Mouse (Mus musculus) kidney, adult 2 months (tissue): Measurements from ENCODE around the gene Pabpc1l. TPM values are rescaled to one million over a fixed set of nuclear protein-coding genes. Genes with fewer than 3 reads are reported as not detected.
A peak's percentile ranks its signal among the peaks of the same experiment; 100 is the strongest.

Experiments
- DNase-seq: peaks from one replicate; pipeline ENCODE4 v3.0.0; 2021
- H3K27ac ChIP-seq: fragments of 200-500 bp; 2 replicates; pipeline ENCODE4 v1.5.1; 2012; ENCODE audit warnings: low read depth, low read length, control low read depth, inconsistent platforms; ENCODE audit not compliant: insufficient read depth
- H3K27me3 ChIP-seq: fragments of 200-500 bp; replicated peaks from 2 replicates; pipeline ENCODE4 v1.6.1; 2012; ENCODE audit warnings: mild to moderate bottlenecking, moderate library complexity, low read length, inconsistent platforms; ENCODE audit not compliant: control insufficient read depth, insufficient read depth
- H3K36me3 ChIP-seq: fragments of 200-500 bp; 2 replicates; pipeline ENCODE4 v1.6.1; 2012; ENCODE audit warnings: mild to moderate bottlenecking, moderate library complexity, low read length, inconsistent platforms; ENCODE audit not compliant: control insufficient read depth, insufficient read depth
- H3K4me1 ChIP-seq: fragments of 200-500 bp; 2 replicates; pipeline ENCODE4 v1.6.1; 2011; ENCODE audit warnings: low read length; ENCODE audit not compliant: control insufficient read depth, insufficient read depth
- H3K4me3 ChIP-seq: fragments of 200-500 bp; 2 replicates; pipeline ENCODE4 v1.5.1; 2011; ENCODE audit warnings: mild to moderate bottlenecking, low read depth, low read length, control low read depth; ENCODE audit not compliant: insufficient read depth
- CTCF ChIP-seq: fragments of 200-500 bp; conservative IDR thresholded peaks from 2 replicates; pipeline ENCODE4 v1.5.1; 2011; ENCODE audit warnings: low read depth, mild to moderate bottlenecking, control low read depth, low read length, moderate library complexity, mixed read lengths; ENCODE audit not compliant: insufficient read depth, insufficient read length
- POLR2A ChIP-seq: fragments of 200-500 bp; IDR thresholded peaks from one replicate; pipeline ENCODE4 v1.6.1; 2011; ENCODE audit warnings: low read depth, low read length, control low read depth
- WGBS: fragments of 180-500 bp; shearing (Covaris S2); methylation state at CpG from one replicate; pipeline ENCODE4 v1.1.7; 2018; 5-methylcytosine and 5-hydroxymethylcytosine counted together
- polyA plus RNA-seq: library from polyadenylated mRNA; depleted of rRNA; stranded (reverse); fragments of >200 nt; gene quantifications from 2 replicates; pipeline ENCODE4 v1.2.3, GENCODE M21; 2012

Gene Pabpc1l
- polyA plus RNA-seq, 1 experiment: 3.7 TPM

GRCm38 (mm10) chr2:164073918-164074578 lies 48.8 kb downstream of the Pabpc1l start:
- Histone ChIP-seq H3K27ac (peak overlapping the region; percentile 50; the same call in 1 of the 2 replicates), H3K4me1 (no peaks in the 10 kb centered on the region; the same call in 1 of the 2 replicates), H3K4me3 (peak overlapping the region; percentile 99), H3K36me3 (no peaks in the 10 kb centered on the region), H3K27me3 (no peaks in the 10 kb centered on the region)
- under 1% methylated on average over 48 of the region's 48 CpGs for WGBS
- DNase-seq: peak; percentile 98
- TF ChIP-seq CTCF (peak; percentile 78), POLR2A (peak; percentile 88)

DNA sequence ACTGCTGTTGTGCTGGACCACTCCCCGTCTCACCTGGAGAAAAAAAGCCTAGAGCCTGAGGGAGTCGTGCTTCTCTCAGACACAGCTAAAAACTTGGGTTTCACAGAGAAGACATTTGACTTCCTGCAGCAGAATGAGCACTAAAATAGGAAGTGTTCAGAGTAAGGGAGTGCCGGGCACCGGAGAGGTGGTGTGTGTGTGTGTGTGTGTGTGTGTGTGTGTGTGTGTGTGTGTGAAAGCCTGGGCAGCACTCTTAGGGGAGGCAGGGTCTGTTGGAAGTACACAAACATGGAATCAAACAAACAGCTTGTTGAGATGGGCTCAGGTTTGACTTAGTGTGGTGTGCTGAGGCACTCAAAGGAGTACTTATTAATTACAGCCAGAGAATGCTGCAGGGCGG lies 49.8 kb downstream of the Pabpc1l start:
- TF ChIP-seq POLR2A: no peak
- no peak for TF ChIP-seq CTCF
- no peaks in the 10 kb centered on the region for H3K36me3 ChIP-seq
- H3K27me3 ChIP-seq: no peaks in the 10 kb centered on the region
- no peak overlapping the region for H3K27ac ChIP-seq
- DNase-seq: no peak
- 15% methylated on average over 5 of the region's 5 CpGs for WGBS
- H3K4me3 ChIP-seq: peak overlapping the region; percentile 20; the same call in 1 of the 2 replicates
- no peaks in the 10 kb centered on the region for H3K4me1 ChIP-seq

DNA sequence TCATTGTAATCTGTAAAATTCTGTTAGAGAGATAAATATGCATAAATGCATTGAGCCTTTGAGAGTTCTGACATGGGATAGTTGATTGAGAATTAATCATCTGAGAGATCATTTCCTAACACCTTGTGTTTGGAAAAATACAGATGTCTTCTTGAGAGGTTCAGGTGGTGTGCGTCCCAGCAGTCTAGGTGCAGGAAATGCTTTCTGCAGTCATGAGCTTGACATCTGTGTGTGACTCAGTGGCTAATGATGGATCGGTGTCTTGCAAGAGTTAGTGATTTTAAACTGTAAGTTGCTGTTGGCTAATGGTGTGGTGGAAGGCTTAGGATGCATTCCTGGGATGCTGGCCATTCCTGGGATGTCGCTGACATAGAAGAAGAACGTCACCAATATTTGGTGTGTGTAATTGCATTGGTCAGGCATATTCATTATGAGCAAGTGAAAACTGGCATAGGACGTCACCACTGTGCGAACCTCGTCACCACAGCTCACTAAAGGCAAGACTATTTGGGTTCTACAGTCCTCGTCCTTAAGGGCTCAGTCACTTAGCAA lies 51.7 kb downstream of the Pabpc1l start:
- Histone ChIP-seq H3K36me3 (no peaks in the 10 kb centered on the region), H3K27me3 (no peaks in the 10 kb centered on the region), H3K27ac (no peak overlapping the region), H3K4me3 (no peak overlapping the region), H3K4me1 (no peaks in the 10 kb centered on the region)
- TF ChIP-seq CTCF (no peak), POLR2A (no peak)
- DNase-seq: no peak
- 90% methylated on average over 8 of the region's 8 CpGs for WGBS

GRCm38 (mm10) chr2:164077875-164078274 lies 52.6 kb downstream of the Pabpc1l start:
- Histone ChIP-seq H3K36me3 (no peaks in the 10 kb centered on the region), H3K27ac (no peak overlapping the region), H3K4me3 (no peak overlapping the region), H3K4me1 (no peaks in the 10 kb centered on the region), H3K27me3 (no peaks in the 10 kb centered on the region)
- DNase-seq: no peak
- no peak for TF ChIP-seq CTCF
- 68% methylated on average over 5 of the region's 5 CpGs for WGBS

DNA sequence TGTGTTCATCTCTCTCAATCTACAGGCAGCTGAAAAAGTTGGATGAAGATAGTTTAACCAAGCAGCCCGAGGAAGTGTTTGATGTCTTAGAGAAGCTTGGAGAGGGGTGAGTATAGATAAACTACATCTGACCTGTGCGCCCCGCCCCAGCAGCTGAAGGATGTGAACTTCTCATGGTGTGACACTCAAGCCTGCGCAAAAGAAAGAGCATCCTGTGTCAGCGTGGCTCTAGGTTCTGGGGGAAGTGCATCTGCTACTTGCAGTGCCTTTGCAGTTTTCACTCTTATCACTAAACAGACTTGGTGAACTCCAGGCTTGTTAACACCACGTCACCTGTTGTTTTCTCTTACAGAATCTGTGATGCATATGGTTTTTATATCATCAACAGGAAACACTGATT lies 54.2 kb downstream of the Pabpc1l start:
- H3K36me3 ChIP-seq: no peaks in the 10 kb centered on the region
- DNase-seq: no peak
- WGBS: 84% methylated on average over 6 of the region's 6 CpGs
- H3K27ac ChIP-seq: no peak overlapping the region
- no peak for TF ChIP-seq CTCF
- no peak for TF ChIP-seq POLR2A
- no peaks in the 10 kb centered on the region for H3K27me3 ChIP-seq
- no peaks in the 10 kb centered on the region for H3K4me1 ChIP-seq
- no peak overlapping the region for H3K4me3 ChIP-seq

GRCm38 (mm10) chr2:164081577-164081976 lies 56.3 kb downstream of the Pabpc1l start:
- TF ChIP-seq CTCF (no peak), POLR2A (no peak)
- WGBS: 92% methylated on average over 10 of the region's 10 CpGs
- H3K36me3 ChIP-seq: no peaks in the 10 kb centered on the region
- no peaks in the 10 kb centered on the region for H3K27me3 ChIP-seq
- no peak overlapping the region for H3K4me3 ChIP-seq
- no peak for DNase-seq
- H3K27ac ChIP-seq: no peak overlapping the region
- no peaks in the 10 kb centered on the region for H3K4me1 ChIP-seq

- no peak for DNase-seq
- no peak overlapping the region for H3K4me3 ChIP-seq
- no peak overlapping the region for H3K27ac ChIP-seq
- H3K36me3 ChIP-seq: no peaks in the 10 kb centered on the region
- 66% methylated on average over 10 of the region's 10 CpGs for WGBS
- no peak for TF ChIP-seq POLR2A
- no peak for TF ChIP-seq CTCF
- H3K4me1 ChIP-seq: no peaks in the 10 kb centered on the region
- no peaks in the 10 kb centered on the region for H3K27me3 ChIP-seq
Measured at GRCm38 (mm10) chr2:164082175-164082574, 56.9 kb downstream of the Pabpc1l start.
